Mouse (Mus musculus) forebrain, embryonic 10.5 days (tissue): Measurements from ENCODE around the gene Grin2c. TPM values are rescaled to one million over a fixed set of nuclear protein-coding genes. Genes with fewer than 3 reads are reported as not detected.

ENCODE experiments used
- microRNA-seq: library from miRNA; unstranded; fragments of <30 nt; microRNA quantifications from one replicate; pipeline ENCODE4, GENCODE M21; 2017
- polyA plus RNA-seq: library from polyadenylated mRNA; unstranded; fragments of >200 nt; fragmentation: Nextera tagmentation; extraction: Ambion mirVana; gene quantifications from 2 replicates; pipeline ENCODE4 v1.2.1, GENCODE M21; 2016

Grin2c gene
- polyA plus RNA-seq, 1 experiment from 2014 or later = not detected

Small RNAs within 50 kb of the gene (microRNA-seq; reads per million reads assigned to microRNA genes)
- not detected for gene Gm25837

Other genes starting within 250 kb of the Grin2c start
- not detected in 2 replicates for gene Cd300ld4, start 240.2 kb downstream of the Grin2c start, polyA plus RNA-seq
- not detected in 2 replicates for gene Cd300ld5, start 229.5 kb downstream of the Grin2c start, polyA plus RNA-seq
- not detected in 2 replicates for gene Cd300ld3, start 218.8 kb downstream of the Grin2c start, polyA plus RNA-seq
- not detected in 2 replicates for gene Cd300e, start 205.1 kb downstream of the Grin2c start, polyA plus RNA-seq
- gene Rab37, start 175.8 kb downstream of the Grin2c start, polyA plus RNA-seq = 0.76 and 0.90 TPM in 2 replicates
- 0.09 and 0.10 TPM in 2 replicates for gene Cd300lf, start 133.3 kb downstream of the Grin2c start, polyA plus RNA-seq
- 36.6 and 38.1 TPM in 2 replicates for gene Slc9a3r1, start 103.9 kb downstream of the Grin2c start, polyA plus RNA-seq
- 8.7 and 8.8 TPM in 2 replicates for gene Tmem104, start 79.8 kb downstream of the Grin2c start, polyA plus RNA-seq
- 16.9 and 20.6 TPM in 2 replicates for gene Nat9, start 79.4 kb downstream of the Grin2c start, polyA plus RNA-seq
- gene Fdxr, start 9.8 kb upstream of the Grin2c start, polyA plus RNA-seq = 16.3 and 17.5 TPM in 2 replicates
- gene Fads6, start 30.4 kb upstream of the Grin2c start, polyA plus RNA-seq = 0.45 and 0.49 TPM in 2 replicates
- gene Otop2, start 39.9 kb upstream of the Grin2c start, polyA plus RNA-seq = 0.12 TPM in 1 of 2 replicates, not detected in the other
- 0.05 TPM in 1 of 2 replicates, not detected in the other for gene Ush1g, start 54.8 kb upstream of the Grin2c start, polyA plus RNA-seq
- gene Otop3, start 67.5 kb upstream of the Grin2c start, polyA plus RNA-seq = not detected in 2 replicates
- gene Hid1, start 100.5 kb upstream of the Grin2c start, polyA plus RNA-seq = 16.2 and 18.2 TPM in 2 replicates
- gene Cdr2l, start 114.7 kb upstream of the Grin2c start, polyA plus RNA-seq = 21.1 and 21.8 TPM in 2 replicates
- 275 and 277 TPM in 2 replicates for gene Mrpl58, start 136.5 kb upstream of the Grin2c start, polyA plus RNA-seq
- gene Atp5h, start 152.7 kb upstream of the Grin2c start, polyA plus RNA-seq = 877 and 886 TPM in 2 replicates
- gene Kctd2, start 152.9 kb upstream of the Grin2c start, polyA plus RNA-seq = 8.9 and 10.3 TPM in 2 replicates
- gene Trim80, start 173.3 kb upstream of the Grin2c start, polyA plus RNA-seq = 0.15 and 0.19 TPM in 2 replicates
- 0.19 and 0.20 TPM in 2 replicates for gene Slc16a5, start 195.2 kb upstream of the Grin2c start, polyA plus RNA-seq
- 8.1 and 8.2 TPM in 2 replicates for gene Armc7, start 208.4 kb upstream of the Grin2c start, polyA plus RNA-seq
- gene Nt5c, start 224.6 kb upstream of the Grin2c start, polyA plus RNA-seq = 93.2 and 94.5 TPM in 2 replicates
- gene Jpt1, start 247.1 kb upstream of the Grin2c start, polyA plus RNA-seq = 719 and 771 TPM in 2 replicates